Mouse (Mus musculus) hindbrain, embryonic 14.5 days (tissue): ENCODE measurements around the gene Pdzd4. TPM values are rescaled to one million over a fixed set of nuclear protein-coding genes. Genes with fewer than 3 reads are reported as not detected.

Experiments used
- ATAC-seq: fragments of 200-750 bp; cut with Nextera tagmentation; 2 replicates; pipeline ENCODE4 v1.8.0; 2017; ENCODE audit warnings: moderate number of reproducible peaks, mild to moderate bottlenecking, moderate TSS enrichment, moderate library complexity; ENCODE audit not compliant: low FRiP score
- DNase-seq: peaks from one replicate; pipeline ENCODE4 v3.0.0-alpha.2; 2015; ENCODE audit warnings: low spot score
- H3K27ac ChIP-seq: fragments of 300-500 bp; sonication (generic); 2 replicates; pipeline ENCODE4 v1.5.1; 2014; ENCODE audit warnings: mild to moderate bottlenecking, moderate library complexity
- H3K27me3 ChIP-seq: fragments of 300-500 bp; sonication (generic); 2 replicates; pipeline ENCODE4 v1.6.1; 2014; ENCODE audit warnings: mild to moderate bottlenecking, low read length, mixed read lengths; ENCODE audit not compliant: control insufficient read depth, insufficient read depth
- H3K36me3 ChIP-seq: fragments of 300-500 bp; sonication (generic); replicated peaks from 2 replicates; pipeline ENCODE4 v1.6.1; 2014; ENCODE audit not compliant: control insufficient read depth, insufficient read depth
- H3K4me1 ChIP-seq: fragments of 300-500 bp; sonication (generic); replicated peaks from 2 replicates; pipeline ENCODE4 v1.6.1; 2014; ENCODE audit warnings: antibody characterized with exemption, low read length, mixed read lengths; ENCODE audit not compliant: control insufficient read depth, insufficient read depth
- H3K4me2 ChIP-seq: fragments of 300-500 bp; sonication (generic); replicated peaks from 2 replicates; pipeline ENCODE4 v1.6.1; 2014; ENCODE audit warnings: mild to moderate bottlenecking, moderate library complexity
- H3K4me3 ChIP-seq: fragments of 300-500 bp; sonication (generic); replicated peaks from 2 replicates; pipeline ENCODE4 v1.5.1; 2014; ENCODE audit warnings: mild to moderate bottlenecking, low read length
- H3K9ac ChIP-seq: fragments of 300-500 bp; sonication (generic); 2 replicates; pipeline ENCODE4 v1.6.1; 2014
- H3K9me3 ChIP-seq: fragments of 300-500 bp; sonication (generic); 2 replicates; pipeline ENCODE4 v1.6.1; 2016; ENCODE audit warnings: low read length; ENCODE audit not compliant: control insufficient read depth
- WGBS: fragments of 180-500 bp; shearing (Covaris S2); extraction: QIAGEN DNeasy Blood & Tissue Kit; methylation state at CpG from one replicate; pipeline ENCODE4 v1.1.7; 2014; 5-methylcytosine and 5-hydroxymethylcytosine counted together
- polyA plus RNA-seq: library from polyadenylated mRNA; unstranded; fragments of >200 nt; fragmentation: Nextera tagmentation; extraction: Ambion mirVana; gene quantifications from 2 replicates; pipeline ENCODE4 v1.2.1, GENCODE M21; 2014

The Pdzd4 gene
- polyA plus RNA-seq, 1 experiment from 2014 or later: 6.4 TPM

- Histone ChIP-seq H3K9me3 (no peaks in the 10 kb centered on the region), H3K4me2 (no peak overlapping the region), H3K4me1 (no peaks in the 10 kb centered on the region), H3K27me3 (no peaks in the 10 kb centered on the region; the same call in 1 of the 2 replicates), H3K36me3 (no peaks in the 10 kb centered on the region), H3K9ac (no peak overlapping the region), H3K4me3 (no peak overlapping the region), H3K27ac (no peak overlapping the region)
- DNase-seq (no peak), ATAC-seq (no peak)
- WGBS: 83% methylated on average over 13 of the region's 13 CpGs
Observed at GRCm38 (mm10) chrX:73758611-73759290, 66.0 kb downstream of the Pdzd4 start.

GRCm38 (mm10) chrX:73756334-73757140 is 68.2 kb downstream of the Pdzd4 start, which contains the start of gene Plxnb3:
Gene Plxnb3, plus strand, starts transcription at chrX:73757090.
- Histone ChIP-seq H3K27ac (no peak within 1 kb of the TSS), H3K4me3 (no peak within 1 kb of the TSS), H3K9me3 (no peaks in the 10 kb centered on the region), H3K9ac (no peak within 1 kb of the TSS), H3K27me3 (no peaks in the 10 kb centered on the region; the same call in 1 of the 2 replicates), H3K4me1 (no peaks in the 10 kb centered on the region), H3K4me2 (no peak within 1 kb of the TSS), H3K36me3 (no peaks in the 10 kb centered on the region)
- DNase-seq (no peak), ATAC-seq (no peak)
- WGBS: 57% methylated on average over 5 of the region's 5 CpGs

GRCm38 (mm10) chrX:73748977-73749376 is 75.8 kb downstream of the Pdzd4 start:
- Histone ChIP-seq H3K9ac (no peak overlapping the region), H3K4me2 (no peak overlapping the region), H3K36me3 (no peaks in the 10 kb centered on the region), H3K27me3 (no peaks in the 10 kb centered on the region), H3K4me1 (no peaks in the 10 kb centered on the region), H3K4me3 (no peak overlapping the region), H3K27ac (no peak overlapping the region), H3K9me3 (no peaks in the 10 kb centered on the region)
- ATAC-seq (no peak), DNase-seq (no peak)
- 100% methylated on average over 1 of the region's 1 CpGs for WGBS

GRCm38 (mm10) chrX:73744774-73745481 is 79.8 kb downstream of the Pdzd4 start:
- no peak overlapping the region for H3K9ac ChIP-seq
- H3K4me2 ChIP-seq: no peak overlapping the region
- ATAC-seq (no peak), DNase-seq (no peak)
- no peaks in the 10 kb centered on the region for H3K4me1 ChIP-seq
- 76% methylated on average over 1 of the region's 1 CpGs for WGBS
- H3K36me3 ChIP-seq: no peaks in the 10 kb centered on the region
- H3K27ac ChIP-seq: no peak overlapping the region
- H3K4me3 ChIP-seq: no peak overlapping the region
- H3K9me3 ChIP-seq: no peaks in the 10 kb centered on the region
- H3K27me3 ChIP-seq: no peaks in the 10 kb centered on the region

Other genes with a start within 250 kb of the Pdzd4 start
- gene Dusp9, start 185.6 kb downstream of the Pdzd4 start, polyA plus RNA-seq: 0.25 and 0.39 TPM in 2 replicates
- gene Pnck, start 164.9 kb downstream of the Pdzd4 start, polyA plus RNA-seq: 154 and 160 TPM in 2 replicates
- 7.9 and 8.2 TPM in 2 replicates for gene Slc6a8, start 151.8 kb downstream of the Pdzd4 start, polyA plus RNA-seq
- gene Bcap31, start 108.8 kb downstream of the Pdzd4 start, polyA plus RNA-seq: 135 and 141 TPM in 2 replicates
- 8.3 and 10.2 TPM in 2 replicates for gene Abcd1, start 108.4 kb downstream of the Pdzd4 start, polyA plus RNA-seq
- 0.59 TPM in 2 replicates for gene Plxnb3, start 67.9 kb downstream of the Pdzd4 start, polyA plus RNA-seq
- 0.60 and 1.8 TPM in 2 replicates for gene Srpk3, start 50.6 kb downstream of the Pdzd4 start, polyA plus RNA-seq
- gene Idh3g, start 38.1 kb downstream of the Pdzd4 start, polyA plus RNA-seq: 260 TPM in 2 replicates
- 151 and 176 TPM in 2 replicates for gene Ssr4, start 37.9 kb downstream of the Pdzd4 start, polyA plus RNA-seq
- gene Avpr2, start 67.1 kb upstream of the Pdzd4 start, polyA plus RNA-seq: 0.39 TPM in 1 of 2 replicates, not detected in the other
- gene L1cam, start 71.1 kb upstream of the Pdzd4 start, polyA plus RNA-seq: 135 and 147 TPM in 2 replicates
- gene Arhgap4, start 96.9 kb upstream of the Pdzd4 start, polyA plus RNA-seq: 3.0 and 3.1 TPM in 2 replicates
- 86.8 and 98.0 TPM in 2 replicates for gene Naa10, start 97.0 kb upstream of the Pdzd4 start, polyA plus RNA-seq
- gene Renbp, start 105.9 kb upstream of the Pdzd4 start, polyA plus RNA-seq: 11.3 and 15.4 TPM in 2 replicates
- 55.3 and 57.3 TPM in 2 replicates for gene Hcfc1, start 141.4 kb upstream of the Pdzd4 start, polyA plus RNA-seq
- 30.9 and 31.2 TPM in 2 replicates for gene Irak1, start 198.9 kb upstream of the Pdzd4 start, polyA plus RNA-seq